Mouse (Mus musculus): ENCODE data around the gene Map10.

The Map10 gene

DNA sequence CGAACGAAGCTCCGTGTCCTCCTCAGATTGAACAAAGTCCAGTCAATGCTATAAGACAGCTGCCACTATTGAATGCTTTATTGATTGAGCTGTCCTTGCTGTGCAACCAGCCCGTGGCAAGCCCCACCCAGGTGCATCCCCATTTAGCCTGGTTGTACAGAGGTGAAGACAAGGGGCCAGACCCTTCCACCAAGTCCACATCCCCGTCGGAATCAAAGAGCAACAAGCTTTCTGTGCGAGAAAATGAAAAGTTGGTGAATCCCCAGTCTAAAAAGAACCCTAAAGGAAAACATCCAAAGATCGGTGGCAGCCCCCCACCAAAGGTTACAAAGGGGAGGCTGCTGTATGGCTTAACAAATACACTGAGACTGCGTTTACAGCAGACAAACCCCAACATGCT, 1.3 kb downstream of the Map10 start:
- DNase-seq (ENCODE audit: low spot score) = no peak

DNA sequence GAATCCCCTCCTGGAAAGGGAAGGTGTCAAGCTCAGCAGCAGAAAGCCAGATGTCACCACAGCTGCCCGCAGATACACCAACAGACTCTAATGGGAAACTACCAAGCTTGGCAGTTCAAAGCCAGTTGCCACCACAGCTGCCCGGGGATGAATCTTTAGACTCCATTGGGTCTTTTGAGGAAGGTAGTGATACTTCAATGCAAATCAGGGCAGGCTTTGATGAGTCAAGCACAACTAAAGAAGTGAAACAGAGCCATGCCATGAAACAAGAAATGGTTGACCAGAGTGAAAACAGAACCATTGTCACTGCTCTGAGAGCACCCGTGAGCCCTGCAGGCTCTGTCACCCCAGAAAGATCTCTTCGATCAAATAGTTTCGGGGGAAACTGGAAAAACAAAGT, 1.8 kb downstream of the Map10 start:
- DNase-seq (ENCODE audit: low spot score) = no peak

- no peak for DNase-seq (ENCODE audit: low spot score)
Measured at GRCm38 (mm10) chr8:125675796-125676195, 6.2 kb downstream of the Map10 start.

- DNase-seq (ENCODE audit: low spot score) = no peak
Measured at GRCm38 (mm10) chr8:125677484-125677883, 7.9 kb downstream of the Map10 start.

DNA sequence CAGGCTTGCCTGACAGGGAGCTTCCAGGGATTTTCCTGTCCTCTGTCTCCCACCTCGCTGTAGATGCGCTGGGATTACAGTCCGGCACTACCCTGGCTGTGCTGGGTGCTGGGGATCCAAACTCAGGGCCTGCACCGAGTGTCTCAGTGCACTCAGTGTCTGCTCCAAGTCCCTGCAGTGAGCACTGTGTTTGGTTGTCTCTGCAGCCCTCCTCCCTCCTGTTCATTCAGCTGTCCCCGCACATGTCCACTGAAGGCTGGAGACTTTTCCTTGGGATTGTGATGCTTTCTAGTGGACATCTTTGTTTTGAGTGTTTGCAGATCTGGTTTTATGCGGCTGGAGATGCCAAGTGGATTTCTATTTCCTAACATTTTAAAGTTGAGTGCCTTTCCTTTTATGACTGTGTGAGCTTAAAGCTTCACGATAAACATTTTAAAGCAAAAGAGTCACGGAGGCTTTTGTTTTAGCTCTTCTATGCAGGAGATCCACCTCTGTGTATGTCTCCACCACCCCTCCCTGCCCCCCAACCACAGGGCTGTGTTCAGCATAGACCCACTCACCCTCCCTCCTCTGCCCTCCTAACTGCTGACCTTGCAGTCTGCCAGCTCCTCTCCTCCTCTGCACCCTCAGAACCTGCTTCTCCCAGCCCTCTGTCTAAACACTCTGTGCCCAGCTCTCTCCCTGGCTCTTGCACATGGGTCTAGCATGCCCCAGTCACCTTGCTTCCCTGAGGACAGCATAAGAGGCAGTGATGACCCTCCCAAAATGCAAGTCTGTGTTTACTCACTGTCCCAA, 9.4 kb downstream of the Map10 start:
- DNase-seq (ENCODE audit: low spot score) = no peak

DNA sequence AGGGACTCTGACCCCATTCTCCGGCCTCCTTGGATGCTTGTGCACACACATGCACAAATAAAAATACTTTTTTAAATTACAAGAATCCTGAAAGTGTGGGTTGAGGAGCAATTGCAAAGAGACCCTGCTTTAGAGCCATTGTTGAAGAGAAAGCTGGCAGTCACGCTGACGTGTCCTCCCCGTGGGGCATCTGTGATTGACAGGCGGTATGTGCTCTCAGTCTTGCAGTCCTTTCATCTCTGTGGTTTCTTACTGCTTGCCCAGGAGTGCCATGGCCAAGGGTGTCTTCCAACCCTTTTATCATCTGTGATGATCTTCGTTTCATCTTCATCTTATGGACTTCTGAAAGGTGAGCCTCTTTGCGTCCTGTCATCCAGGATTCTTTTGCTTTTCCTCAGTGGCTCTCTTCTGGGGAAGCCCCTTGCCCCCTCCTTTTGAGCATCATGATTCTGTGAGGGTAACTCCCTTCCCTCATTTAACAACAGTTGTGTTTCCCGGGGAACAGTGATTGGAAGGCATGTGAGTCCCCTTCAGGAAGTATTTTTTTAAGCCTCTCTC, 11.3 kb downstream of the Map10 start:
- DNase-seq (ENCODE audit: low spot score) = no peak

- no peak for DNase-seq (ENCODE audit: low spot score)
Measured at GRCm38 (mm10) chr8:125685216-125685760, 15.7 kb downstream of the Map10 start.

- no peak for DNase-seq (ENCODE audit: low spot score)
Measured at GRCm38 (mm10) chr8:125686221-125686865, 16.7 kb downstream of the Map10 start.

DNA sequence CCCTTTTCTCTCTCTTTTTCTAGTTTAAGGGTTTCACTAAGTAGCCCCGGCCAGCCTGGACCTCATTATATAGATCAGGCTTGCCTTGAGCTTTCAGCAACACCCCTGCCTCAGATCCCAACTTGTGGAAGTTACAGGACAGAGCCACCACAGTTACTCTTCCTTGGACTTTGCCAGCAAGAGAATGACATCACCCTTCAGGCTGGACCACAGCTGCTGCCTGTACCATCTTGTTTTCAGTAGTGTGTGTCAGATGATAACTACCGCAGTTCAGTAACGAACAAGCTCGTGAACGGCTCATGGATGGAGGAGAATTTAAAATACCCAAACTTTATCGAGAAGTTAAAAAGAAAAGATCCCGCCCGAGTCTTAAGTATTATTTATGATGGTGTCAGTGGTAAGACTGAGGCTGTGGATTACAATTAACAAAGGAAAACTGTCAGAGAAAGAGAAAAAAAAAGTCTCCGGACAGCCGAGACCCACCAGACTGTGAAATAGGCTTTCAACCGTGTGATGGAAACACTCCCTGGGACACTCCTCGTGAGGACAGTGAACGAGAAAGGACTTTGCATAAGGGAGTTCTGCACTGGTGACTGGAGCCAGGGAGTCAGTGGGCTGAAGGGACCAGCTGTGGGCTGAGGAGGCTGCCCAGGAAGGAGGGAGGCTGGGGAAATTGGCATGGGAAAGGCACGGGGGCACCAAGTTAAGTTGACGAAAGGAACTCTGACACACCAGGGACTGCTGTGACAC, 20.7 kb downstream of the Map10 start:
- DNase-seq (ENCODE audit: low spot score) = no peak

GRCm38 (mm10) chr8:125690961-125691360, 21.3 kb downstream of the Map10 start:
- no peak for DNase-seq (ENCODE audit: low spot score)

GRCm38 (mm10) chr8:125692447-125692846, 22.8 kb downstream of the Map10 start:
- DNase-seq (ENCODE audit: low spot score) = no peak

DNA sequence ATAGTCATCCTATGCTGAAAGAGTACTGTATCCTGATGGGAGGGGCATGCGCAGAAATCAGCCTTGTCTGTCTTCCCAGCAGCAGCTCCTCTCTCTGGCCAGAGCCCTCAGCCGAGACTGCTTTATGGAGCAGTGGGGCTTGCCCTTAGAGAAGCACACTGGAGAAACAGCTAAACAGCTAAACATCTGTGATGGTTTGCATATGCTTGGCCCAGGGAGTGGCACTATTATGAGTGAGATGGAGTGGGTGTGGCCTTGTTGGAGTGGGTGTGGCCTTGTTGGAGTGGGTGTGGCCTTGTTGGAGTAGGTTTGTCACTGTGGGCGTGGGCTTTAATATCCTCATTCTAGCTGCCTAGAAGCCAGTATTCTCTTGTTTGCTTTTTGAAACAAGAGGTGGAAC, 23.6 kb downstream of the Map10 start:
- no peak for DNase-seq (ENCODE audit: low spot score)

- no peak for DNase-seq (ENCODE audit: low spot score)
Measured at GRCm38 (mm10) chr8:125695951-125696350, 26.3 kb downstream of the Map10 start.

GRCm38 (mm10) chr8:125699391-125700025, 29.9 kb downstream of the Map10 start:
- no peak for DNase-seq (ENCODE audit: low spot score)

GRCm38 (mm10) chr8:125700407-125700806, 30.8 kb downstream of the Map10 start:
- no peak for DNase-seq (ENCODE audit: low spot score)

DNA sequence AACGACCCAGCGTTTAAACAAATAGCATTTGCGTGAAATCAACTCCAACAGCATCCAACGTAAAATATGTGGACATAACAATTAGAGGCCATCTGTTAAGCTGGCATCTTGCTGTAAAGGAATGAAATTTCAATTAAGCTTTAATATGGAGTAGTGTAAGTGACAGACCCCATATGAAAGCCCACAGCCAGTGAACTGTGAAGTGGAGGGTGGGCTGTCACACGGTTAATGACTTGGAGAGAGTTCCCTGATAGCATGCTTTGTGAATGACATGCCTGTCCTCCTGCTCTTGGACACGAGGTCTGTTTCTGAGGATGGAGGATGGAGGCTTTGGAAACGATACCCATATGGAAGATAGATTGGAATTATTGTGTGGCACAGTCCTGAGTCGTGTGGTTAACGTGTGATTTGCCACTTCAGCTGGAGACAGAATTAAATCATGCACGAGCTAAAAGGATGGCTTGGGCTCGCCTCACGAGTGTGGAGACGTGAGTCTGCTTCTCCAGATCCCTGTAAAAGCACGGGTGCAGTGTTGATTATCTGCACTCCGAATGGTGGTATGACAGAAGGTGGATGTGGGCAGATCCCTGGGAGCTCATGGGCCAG, 33.4 kb downstream of the Map10 start:
- no peak for DNase-seq (ENCODE audit: low spot score)

DNA sequence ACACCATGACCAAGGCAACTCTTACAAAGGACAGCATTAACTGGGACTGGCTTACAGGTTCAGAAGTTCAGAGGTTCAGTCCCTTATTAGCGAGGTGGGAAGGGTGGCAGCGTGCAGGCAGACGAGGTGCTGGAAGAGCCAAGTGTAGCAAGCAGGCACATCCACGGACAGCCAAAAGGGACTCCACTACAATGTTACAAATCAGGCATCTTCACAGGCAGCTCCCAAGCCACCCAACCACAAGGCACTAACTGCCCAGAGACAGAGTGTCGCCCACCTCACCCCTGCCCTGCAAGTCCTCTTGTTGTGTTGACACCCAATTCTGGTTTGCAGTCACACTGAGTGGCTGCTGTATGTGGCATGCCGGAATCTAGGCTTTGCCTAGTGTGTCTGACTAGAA, 34.8 kb downstream of the Map10 start:
- no peak for DNase-seq (ENCODE audit: low spot score)

DNA sequence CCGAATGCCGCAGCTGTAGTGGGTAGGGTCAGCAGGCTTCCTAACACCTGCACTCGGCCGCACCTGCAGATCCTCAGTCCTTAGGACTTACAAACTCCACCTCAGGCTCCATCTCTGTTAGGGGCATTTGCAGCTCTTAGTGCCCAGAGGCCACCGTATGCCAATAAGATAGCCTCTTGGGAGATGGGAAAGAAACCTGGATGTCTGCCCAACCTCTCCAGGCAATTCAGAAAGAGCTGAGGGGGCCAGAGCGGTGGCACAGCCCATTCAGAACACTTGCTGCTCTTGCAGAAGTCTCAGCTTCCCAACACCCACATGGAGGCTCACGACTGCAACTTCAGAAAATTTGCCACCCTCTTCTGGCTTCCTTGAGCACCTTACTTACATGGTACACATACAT, 36.2 kb downstream of the Map10 start:
- no peak for DNase-seq (ENCODE audit: low spot score)

DNA sequence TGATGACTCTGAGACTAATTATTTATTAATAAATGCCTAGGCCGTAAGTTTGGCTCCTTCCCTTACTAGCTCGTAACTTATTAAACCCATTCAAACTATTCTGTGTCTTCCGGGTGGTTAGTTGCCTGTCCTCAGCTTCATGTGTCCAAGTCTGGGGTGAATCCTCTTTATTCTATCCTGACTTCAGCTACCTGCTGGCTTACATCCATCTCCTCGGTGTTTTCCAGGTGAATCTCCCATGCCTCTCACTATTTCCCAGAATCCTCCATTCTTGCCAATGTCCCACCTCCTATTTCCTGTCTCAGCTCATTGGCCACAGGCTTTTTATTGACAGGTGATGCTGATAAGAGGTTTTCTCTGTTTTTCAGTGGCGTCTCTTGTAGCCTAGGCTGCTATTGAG, 39.6 kb downstream of the Map10 start:
- no peak for DNase-seq (ENCODE audit: low spot score)

DNA sequence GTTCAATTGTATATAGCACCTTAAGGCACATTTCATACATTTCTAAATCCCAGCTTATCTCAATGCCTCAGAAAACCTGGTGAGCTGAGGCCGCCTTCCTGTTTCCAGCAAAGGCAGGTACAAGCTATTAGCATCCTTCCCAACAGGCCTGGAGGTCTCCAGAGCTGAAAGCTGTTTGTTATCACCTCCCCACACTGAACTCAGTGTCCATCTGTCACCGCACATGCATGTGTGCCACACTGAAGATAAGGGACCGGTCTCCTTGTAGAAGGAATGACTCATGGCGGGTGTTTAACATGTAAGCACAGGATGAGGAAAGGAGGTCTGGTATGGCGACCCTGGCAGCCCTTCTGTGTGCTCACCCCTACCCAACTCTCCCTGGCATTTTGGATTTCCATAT, 41.9 kb downstream of the Map10 start:
- DNase-seq (ENCODE audit: low spot score) = no peak

DNA sequence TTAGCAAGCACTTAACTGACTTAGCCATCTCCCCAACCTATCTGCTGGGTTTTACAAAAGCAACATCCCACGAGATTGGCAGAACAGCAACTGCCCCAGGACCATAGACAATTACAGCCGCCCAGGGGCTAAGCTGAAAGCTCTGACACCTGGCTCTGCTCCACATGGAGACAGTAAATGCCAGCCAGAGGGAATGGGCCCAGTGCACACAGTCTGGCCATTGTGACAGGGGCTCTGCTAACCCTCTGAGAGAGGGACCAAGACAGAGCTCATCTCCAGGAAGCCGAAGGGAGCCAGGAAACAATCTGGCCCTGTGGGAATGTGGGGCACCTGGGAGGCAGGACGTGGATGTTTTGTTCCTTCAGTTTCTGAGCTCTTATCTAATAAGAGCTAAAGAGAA, 46.6 kb downstream of the Map10 start:
- no peak for DNase-seq (ENCODE audit: low spot score)

DNA sequence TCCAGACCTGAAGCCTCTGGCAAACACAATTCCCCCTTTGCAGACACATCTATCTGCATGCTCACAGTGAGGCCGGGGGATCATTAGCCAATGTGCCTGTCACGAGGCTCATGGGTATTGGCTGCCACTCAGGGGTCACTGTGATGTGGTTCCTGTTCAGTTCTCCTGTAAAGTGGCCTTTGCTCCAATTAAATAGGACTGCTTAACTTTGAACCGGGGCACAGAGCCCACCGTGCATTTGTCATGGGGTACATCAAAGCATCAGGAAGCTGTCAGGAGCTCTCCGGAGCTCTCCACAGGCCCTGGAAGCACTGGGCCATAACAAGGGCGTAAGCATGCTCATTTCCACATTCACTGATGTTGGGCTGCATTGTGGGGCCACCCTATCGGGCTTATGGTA, 47.0 kb downstream of the Map10 start:
- no peak for DNase-seq (ENCODE audit: low spot score)

Measured in testis, postnatal 10 days (tissue).